Mouse (Mus musculus) left cerebral cortex, adult 8-10 months (tissue): ENCODE results near the gene Abtb1. TPM values are rescaled to one million over a fixed set of nuclear protein-coding genes. Genes with fewer than 3 reads are reported as not detected.

Experiments
- DNase-seq, 2 experiments: peaks; one replicate each; pipeline ENCODE4 v3.0.0; 2022; ENCODE audit warnings: low spot score in 2 of 2
- total RNA-seq, 4 experiments: library from RNA; stranded (reverse); gene quantifications; 2 replicates each; pipeline ENCODE4 v1.2.4; 2022

Abtb1 gene
- total RNA-seq, 4 experiments from 2014 or later = 38.1 to 45.4 (median 43.1) TPM

DNA sequence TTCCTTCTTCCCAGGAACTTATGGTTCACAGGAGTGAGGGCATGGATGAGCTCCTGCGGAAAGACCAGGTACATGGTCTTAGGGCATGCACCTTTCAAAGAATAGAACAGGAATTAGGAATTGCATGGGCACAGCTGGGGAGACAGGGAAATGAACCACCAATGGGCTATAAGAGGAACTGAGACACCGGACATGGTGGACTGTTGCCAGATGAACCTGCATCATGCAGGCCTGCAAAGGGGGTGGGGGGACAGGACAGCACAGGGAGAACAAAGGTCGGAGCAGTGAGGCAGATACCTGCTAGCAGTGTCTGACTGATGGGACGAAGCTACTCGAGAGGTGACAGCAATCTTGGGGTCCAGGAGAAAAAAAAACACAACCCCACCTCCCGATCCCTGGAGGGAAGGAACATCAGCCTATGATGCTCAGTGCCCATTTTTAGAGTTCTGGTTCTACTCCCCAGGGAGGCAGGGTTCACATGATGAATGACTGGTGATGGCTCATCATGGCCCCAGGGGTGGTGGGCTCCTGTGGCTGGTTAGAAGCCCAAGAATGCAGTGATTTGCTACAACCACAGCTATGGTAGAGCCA lies 11.6 kb downstream of the Abtb1 start:
- DNase-seq = no peak

DNA sequence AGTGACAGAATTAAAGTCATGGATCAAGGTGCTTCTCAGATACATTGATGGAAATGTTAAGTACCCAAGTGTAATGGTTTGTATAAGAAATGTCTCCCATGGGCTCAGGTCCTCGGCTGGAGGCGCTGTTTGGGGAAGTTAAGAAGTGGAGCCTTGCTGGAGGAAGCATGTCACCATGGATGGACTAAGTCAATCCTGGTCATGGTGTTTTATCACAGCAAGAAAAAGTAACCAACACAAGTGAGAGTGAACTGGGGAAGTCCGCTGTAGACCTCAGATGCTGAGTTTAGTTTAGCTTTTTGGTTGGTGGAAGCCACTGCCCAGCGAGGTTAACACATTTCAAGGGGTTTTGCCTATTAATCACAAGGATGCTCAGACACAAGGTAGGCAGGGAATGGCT lies 12.2 kb downstream of the Abtb1 start:
- DNase-seq = no peak

DNA sequence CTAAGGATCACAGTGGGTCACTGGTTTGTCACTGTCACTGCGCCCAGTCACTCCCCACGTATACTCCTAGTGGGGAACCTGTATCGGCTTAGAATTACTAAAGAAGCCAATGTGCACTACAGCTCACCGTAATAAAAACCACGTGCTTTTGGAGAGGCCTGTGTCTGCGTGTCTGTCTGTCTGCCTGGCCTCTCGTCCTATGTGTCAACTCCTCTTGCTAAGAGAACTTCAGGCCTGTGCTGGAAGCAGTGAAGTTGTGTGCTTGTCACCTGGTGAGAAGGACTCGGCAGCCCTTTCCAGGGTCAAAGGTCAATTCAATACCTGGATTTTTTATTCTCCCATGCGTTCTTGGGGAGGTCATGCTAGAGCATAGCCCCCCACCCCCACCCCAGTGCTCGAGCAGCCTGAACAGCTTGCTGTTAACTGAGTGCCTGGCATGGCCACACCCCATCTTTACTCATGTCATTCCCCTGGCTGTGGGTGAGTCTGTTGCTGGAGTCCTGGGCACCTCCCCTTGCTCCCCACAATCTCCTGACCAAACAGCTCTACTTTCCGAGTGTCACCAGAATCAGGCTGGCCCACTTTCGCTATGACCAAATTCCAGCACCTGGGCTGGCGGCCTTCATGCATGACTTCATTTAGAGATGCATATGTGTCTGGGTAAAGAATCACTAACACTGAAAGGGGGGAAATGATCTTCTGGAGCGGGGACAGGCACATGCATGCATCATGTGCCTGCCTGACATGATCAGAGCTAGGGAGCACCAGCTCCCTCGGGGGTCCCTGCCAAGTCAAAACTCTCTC lies 13.4 kb downstream of the Abtb1 start:
- DNase-seq = no peak

DNA sequence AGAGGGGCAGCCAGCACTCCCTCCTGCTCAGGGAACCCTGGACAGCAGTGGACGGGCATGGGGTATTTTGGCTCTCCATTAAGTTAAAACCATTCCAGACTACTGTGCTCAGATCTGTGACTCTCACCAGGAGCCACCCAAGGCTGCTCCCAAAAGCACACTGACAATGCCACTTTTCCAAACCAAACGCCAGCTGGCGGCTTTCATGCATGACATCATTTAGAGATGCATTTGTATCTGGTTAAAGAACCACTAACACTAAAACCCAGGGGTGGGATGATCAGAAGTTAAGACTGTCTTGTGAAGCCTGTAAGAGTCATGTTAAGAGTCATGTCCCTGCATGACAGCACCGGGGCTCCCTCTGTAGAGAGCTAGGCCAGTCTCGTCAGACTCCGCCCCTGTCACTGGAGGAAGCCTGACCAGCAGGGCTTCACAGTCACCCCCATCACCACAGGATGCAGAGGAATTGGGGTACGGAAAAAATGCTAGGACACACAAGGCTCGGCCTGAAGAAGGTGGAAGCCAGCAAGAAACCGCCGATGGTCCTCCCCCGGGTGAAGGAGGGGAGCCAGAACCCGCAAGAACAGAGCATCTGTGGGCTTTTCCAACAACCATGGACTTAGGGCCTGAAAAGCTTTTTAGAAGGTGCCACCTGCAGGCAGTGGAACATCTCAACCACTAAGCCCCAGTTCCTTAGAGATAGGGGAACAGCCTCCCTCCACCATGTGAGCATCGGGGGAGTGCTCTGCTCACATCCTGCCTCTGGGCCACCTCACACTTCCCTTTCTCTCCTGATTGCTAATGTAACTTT lies 14.2 kb downstream of the Abtb1 start:
- DNase-seq = no peak

DNA sequence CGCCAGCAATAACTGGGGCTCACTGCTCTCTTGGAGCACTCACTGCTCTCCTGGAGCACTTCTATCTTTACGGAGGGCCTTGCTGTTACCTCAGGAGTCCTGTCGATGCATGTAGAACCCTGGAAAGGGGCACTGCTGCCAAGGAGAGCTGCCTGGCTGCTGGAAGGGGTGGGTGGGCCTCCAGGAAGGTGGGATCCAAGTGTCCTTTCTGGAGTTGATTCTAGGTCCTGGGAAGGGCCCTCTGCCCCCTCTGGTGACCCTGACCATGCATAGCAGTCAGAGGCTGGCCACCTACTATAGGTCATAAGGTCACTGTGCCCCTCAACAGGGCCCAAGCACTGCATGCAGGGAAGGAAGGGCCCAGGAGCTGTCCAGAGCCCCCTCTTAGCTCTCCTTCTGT lies 14.8 kb downstream of the Abtb1 start:
- DNase-seq = no peak

DNA sequence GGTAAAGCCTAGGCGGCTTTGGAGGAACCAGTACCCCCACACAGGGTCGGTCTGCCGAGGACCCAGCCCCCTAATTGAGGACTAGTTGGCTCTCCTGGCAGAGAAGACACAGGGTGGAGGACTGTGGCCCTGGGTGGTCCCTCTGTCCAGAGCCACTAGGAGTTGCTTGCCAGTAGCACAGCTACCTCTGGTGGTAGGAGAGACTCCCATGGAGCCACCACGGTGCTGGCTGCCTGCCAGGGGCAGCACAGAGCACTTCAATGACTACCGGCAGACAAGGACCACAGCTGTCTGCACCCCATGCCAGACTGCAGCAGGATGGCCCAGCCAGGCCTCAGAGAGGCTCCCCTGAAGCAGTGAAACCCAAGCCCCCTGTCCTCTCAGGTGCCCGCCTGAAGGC lies 15.2 kb downstream of the Abtb1 start:
- peak in 1 of 2 experiments; percentile 71 for DNase-seq

DNA sequence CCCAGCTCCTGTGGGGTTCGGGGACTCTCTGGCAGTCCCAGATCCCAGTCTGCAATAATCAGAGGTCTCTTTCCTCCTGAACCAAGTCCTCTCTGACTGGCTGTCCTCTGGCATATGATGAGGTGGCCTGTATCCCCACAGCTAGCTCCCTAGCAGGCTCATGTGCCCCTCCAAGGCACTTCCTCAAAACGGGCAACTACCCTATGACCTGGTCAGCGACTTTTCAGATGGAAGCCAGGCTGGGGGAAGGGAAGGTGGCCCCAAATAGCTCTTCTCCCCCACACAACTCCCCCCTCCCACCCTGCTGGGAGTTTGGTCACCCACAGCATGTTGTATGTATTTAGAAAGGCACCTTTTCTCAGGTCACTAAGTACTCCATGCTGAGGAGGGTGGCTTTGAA lies 15.7 kb downstream of the Abtb1 start:
- DNase-seq = no peak

DNA sequence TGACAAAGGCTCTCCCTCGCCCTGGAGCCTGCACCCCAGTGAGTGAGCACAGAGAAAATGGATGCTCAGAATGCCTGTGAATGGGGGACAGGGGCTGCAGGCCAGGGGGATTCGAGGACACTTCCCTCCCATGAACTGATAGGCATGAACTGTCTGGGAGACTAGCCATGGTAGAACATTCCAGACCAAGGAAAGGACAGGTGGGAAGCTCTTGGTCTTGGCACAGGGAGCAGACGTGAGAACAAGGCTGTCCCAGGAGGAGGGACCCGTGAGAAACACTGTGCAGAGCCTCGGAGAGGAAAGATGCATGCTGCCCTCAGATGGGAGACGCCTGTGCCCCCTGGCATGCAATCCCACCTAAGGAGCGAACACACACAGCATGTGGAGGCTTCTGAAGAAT lies 17.6 kb downstream of the Abtb1 start:
- DNase-seq = no peak

DNA sequence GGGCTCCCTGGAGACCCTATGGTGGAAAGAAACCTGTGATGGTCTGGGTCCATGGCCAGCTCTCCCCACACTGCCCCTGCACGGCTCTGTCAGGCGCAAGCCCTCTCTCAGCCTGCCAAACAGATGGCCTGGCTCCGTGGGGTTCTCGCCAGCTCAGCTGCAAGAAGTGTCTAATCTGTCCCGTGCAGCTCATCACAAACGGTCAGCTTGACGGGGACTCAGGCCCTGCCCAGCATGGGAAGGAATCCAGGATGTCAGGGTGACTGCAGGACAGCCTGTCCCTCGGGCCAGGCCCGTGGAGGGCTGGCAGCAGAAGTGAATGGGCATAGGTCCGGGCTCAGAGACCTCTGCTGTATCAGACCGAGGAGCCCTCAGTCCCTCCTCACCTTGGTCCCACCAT lies 19.9 kb downstream of the Abtb1 start:
- DNase-seq = no peak

DNA sequence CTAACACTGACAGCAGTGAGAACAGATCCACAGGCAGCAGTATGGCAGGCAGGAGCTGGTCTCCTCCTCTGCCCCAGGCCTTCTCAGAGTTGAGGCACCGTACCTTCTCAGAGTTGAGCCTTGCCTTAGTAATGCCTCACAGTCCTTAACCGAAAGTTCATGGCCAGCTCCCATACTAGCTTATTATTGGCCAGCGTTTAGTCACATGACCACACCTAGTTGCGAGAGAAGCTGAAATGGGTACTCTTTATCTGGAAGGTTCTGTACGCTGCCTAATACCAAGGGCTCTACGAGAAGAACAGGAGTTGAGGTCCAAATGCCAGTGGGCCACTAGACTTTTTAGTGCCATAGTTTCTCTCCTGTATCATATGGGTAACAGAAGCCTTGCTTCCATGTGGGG lies 20.5 kb downstream of the Abtb1 start:
- DNase-seq = no peak

DNA sequence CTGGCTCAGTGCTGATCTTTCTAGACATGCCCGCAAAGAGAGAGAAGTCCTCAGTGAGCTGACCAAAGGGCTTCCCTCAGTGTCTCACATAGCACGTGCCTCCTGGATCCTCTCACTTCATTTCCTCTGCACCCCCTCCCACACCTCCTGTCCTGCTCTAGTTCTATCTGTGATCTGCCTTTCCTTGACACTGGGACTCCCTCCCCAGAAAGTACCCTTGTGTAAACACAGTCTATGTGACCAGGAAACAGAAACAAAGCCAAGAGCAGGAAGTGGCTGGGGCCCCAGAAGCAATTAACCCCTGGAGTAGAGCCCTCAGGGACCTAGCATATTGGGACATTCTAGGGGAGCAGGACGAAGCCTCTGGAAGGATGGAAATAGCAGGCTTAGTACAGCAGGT lies 20.9 kb downstream of the Abtb1 start:
- DNase-seq = no peak

DNA sequence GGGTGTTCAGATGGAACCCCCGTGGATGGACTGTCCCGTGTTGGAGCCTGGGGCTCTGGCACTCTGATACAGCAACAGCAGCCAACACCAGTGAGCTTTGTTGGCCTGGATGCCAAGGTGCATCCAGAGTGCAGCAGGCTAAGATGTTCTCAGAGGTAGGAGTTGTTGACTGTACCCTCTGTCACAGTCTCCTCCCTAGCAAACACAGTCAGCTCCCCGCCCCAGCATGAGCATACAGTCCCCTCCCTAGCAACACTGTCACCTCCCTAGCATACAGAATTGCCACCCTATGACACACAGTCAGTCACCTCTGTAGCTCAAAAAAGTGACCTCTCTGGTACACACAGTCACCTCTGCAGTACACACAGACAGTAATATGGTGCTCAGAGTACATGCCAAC lies 24.9 kb downstream of the Abtb1 start:
- no peak for DNase-seq

DNA sequence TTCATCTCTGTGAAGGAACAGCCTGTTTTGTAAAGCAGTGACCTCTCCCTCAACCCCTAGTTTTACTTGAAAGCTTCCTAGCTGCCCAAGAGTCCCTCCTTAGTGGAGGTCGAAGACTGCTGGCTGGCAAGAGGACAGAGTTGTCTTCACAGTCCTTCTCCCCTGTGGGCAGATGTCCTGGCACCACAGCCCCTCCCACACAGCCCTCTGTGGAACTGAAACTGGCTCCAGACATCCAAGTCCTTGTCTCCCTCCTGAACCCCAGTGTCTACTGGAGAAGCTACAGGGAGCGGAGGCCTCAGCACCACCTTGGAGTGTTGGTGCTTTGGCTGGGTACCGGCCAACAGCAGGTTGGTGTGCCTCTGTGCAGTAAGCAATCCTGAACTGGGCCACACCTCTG lies 26.3 kb downstream of the Abtb1 start:
- DNase-seq = no peak

DNA sequence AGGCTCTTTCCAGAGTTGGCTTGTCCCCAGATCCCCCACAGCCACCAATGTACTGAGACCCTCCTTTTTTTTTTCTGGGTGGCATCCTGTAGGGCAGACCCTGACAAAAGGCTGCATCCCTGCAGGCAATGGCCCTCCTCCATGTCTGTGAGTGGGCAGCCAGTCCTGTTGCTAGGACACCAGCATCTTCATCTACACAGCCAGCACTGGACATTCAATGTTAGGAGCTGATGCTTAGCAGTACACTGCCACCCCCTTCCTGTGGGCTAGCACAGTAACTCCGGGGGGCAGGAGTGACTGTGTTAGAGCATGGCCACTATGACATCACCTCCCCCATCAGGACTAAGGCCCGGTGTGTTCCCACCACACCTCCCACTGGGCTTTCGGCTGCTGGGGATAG lies 26.7 kb downstream of the Abtb1 start:
- no peak for DNase-seq

DNA sequence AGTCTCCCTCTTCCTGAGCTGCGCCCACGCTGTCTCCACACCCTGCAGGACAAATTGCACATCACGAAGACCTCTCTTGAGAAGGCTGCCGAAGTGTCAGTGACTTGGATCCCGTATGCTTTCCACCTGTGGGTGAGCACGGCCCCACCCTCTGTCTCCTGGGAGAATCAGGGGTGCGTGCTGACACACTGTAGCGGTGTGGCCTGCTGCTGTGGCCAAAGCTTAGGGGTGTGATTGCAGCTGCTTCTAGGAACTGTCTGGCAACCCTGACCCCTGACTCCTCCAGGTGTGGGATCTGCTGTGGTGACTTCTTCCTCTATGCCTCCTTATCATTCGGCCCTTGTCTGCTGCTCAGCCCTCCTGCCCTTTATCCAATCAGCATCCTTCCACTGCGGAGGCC lies 28.0 kb downstream of the Abtb1 start:
- DNase-seq = no peak

DNA sequence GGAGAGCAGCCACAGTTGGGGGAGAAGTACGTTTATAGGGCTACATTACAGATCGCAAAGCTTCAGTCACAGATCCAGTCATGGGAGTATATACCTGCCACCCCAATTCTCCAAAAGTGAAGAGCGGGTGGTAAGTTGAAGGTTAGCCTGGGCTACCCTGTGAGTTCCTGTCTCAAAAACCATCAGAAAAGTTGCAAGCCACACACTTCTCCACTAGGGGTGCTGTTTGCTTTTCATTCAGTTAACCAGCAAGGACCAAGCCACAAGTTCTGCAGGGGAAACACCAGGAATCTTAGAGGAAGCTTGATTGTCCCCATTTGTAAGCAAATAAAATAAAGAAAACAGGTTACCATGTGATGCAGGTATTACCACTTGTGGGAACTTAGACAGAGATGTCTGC lies 28.9 kb downstream of the Abtb1 start:
- no peak for DNase-seq

DNA sequence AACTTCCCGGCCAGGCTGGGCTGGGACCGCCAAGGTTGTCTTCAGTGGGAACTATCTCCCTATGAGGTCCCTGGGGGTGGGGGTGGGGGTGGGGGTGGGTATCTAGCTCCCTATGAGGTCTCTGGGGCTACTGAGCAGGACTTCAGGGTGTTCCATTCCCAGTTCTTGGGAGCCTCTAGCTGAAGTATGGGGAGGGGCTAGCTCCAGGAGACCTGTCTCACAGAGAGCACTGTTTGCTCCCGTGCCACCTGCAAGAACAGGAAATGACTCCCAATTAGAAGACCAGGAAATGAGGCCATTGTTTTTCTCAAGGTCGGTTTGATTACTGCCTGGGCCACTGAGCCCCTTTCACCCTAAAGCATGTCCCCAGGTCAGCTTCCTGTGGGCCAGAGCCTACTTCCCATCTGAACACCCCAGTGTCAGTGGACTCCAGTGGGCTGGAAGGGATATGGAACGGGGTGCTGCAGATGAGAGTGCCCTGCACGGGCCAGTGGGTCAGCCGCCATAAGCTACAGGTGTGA lies 29.8 kb downstream of the Abtb1 start:
- no peak for DNase-seq

DNA sequence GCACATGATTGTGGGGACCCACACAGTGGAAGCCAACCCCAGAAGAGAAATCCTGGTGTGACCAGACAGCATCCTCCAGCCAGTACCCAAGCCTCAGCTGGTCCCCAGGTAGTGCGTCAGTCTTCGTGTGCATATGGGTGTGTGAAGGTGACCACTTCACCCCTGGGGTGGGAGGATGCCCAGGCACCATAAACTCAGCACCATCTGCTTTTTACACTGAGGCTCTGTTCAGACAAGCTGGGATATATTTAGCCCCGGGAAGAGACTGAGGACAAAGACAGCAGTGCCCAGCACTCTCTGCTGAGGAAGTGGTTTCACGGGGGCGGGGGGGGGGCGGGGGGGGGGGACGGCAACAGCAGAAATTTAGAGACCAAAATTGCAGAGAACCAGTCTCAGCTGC lies 30.4 kb downstream of the Abtb1 start:
- no peak for DNase-seq

DNA sequence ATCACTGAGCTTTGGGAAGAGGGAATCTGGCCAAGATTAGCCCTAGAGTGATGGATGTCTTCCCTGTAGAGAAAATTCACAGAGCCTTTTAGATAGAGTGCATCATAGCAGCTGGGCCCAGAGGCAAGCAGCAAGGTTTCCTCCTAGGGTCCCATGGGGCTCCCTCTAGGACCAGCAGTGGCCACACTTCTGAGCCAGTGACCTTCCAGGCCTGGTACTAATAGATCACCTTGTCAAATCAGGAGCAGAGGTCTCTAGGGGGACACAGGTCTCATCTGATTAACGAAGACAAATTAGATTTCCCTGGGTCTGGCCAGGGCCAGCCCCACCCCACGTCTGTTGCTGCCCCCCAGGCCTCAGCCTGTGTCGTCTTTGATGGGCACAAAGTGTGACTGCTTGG lies 31.5 kb downstream of the Abtb1 start:
- DNase-seq = no peak

DNA sequence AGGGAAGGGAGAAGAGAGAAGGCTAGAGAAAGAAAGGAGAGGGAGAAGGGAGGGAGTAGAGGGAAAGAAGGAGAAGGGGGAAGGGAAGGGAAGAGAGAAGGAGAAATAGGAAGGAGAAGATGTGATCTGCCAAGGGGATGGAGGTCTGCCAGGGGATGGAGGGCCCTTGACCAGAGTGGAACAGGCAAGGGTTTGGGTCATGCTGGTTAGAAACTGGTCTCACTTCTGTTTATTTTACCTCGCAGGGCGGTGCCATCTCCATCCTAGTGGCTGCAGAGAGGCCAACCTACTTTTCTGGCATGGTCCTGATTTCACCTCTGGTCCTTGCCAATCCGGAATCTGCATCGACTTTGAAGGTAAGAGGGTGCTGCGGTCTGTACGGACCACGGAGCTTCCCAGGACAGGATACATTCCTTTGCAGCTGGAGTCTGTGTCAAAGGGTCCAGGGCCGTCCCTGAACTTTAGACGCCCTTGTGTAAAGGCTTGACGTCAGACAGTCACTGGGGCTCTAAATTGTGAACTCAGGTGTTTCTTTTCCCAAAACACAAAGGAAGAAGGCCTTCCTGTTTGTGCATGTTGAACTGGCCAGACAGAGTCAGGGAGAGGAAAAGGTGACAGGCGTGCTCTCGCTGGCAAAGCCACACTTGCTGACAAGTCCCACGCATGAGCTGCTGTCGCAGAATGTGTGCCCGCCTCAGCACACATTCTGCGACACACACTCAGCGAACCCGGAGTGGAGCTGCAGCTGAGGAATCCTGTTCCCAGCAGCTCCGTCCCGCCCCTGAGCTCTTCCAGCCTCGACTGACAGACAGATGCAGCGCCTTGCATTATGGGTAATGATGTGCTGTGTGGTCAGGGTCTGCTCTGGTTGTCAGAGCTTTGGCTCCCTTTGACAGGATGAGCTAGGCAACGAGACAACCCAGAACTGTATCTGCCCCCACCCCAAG lies 32.4 kb downstream of the Abtb1 start:
- no peak for DNase-seq

DNA sequence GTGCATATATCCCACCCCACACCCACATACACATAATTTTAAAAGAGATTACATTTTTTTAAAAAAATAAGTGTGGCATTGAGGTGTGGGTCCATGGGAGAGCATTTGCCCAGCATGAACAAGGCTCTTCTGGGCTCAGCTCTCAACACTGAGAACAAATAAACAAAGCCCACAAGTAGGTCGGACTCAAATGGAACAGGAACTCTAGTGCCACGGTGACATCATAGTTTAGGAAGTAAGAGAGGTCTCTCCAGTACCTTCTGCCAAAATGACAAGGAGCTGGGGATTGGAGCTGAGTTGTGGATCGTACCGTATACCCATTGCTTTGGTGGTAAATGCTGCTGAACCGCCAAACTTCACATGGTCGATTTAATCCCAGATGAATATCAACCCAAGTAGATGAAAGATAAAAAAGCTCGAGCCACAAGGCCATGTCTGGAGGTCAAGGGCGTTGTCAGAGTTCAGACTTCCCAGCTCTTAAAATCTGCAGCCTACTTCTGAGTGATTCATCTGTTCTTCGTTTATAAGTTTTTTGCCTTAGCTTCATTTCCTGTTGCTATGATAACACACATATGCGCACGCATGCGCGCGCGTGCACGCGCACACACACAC lies 36.7 kb downstream of the Abtb1 start:
- no peak for DNase-seq
